Mouse (Mus musculus): ENCODE measurements around the gene Gm20388. TPM values are rescaled to one million over a fixed set of nuclear protein-coding genes. Genes with fewer than 3 reads are reported as not detected.

The Gm20388 gene
- polyA plus RNA-seq, 1 experiment: 28.1 TPM

GRCm38 (mm10) chr8:120551677-120551980, 641.0 kb downstream of the Gm20388 start:
- Histone ChIP-seq H3K4me3 (ENCODE audit: low read depth, low read length) (no peak overlapping the region), H3K4me1 (ENCODE audit: control insufficient read depth, insufficient read depth, low read length) (peaks cover 3% of the 10 kb centered on the region), H3K9me3 (replicated peaks; ENCODE audit: control insufficient read depth, insufficient read depth, low read length, poor library complexity, severe bottlenecking) (no peaks in the 10 kb centered on the region), H3K36me3 (ENCODE audit: control insufficient read depth, insufficient read depth, low read length, poor library complexity, severe bottlenecking) (peaks cover 24% of the 10 kb centered on the region), H3K9ac (ENCODE audit: low read depth, poor library complexity, severe bottlenecking) (no peak overlapping the region), H3K27ac (ENCODE audit: insufficient read depth, low read length) (no peak overlapping the region), H3K27me3 (ENCODE audit: control insufficient read depth, insufficient read depth, low read length, poor library complexity, severe bottlenecking) (no peaks in the 10 kb centered on the region)
- no peak for TF ChIP-seq CTCF (IDR thresholded peaks at IDR 0.05; ENCODE audit: low read depth, low read length)
- no peak for TF ChIP-seq EP300 (IDR thresholded peaks at IDR 0.05; ENCODE audit: insufficient read depth, low read depth, low read length)
- TF ChIP-seq POLR2A (IDR thresholded peaks at IDR 0.05; ENCODE audit: insufficient read depth, low read length): no peak

- no peaks in the 10 kb centered on the region for H3K27me3 ChIP-seq (ENCODE audit: control insufficient read depth, insufficient read depth, low read length, poor library complexity, severe bottlenecking)
- H3K4me1 ChIP-seq (ENCODE audit: control insufficient read depth, insufficient read depth, low read length): peaks cover 5% of the 10 kb centered on the region
- no peak overlapping the region for H3K27ac ChIP-seq (ENCODE audit: insufficient read depth, low read length)
Observed at GRCm38 (mm10) chr8:120552509-120552908, 641.9 kb downstream of the Gm20388 start.

GRCm38 (mm10) chr8:120553441-120554123, 642.9 kb downstream of the Gm20388 start:
- peaks cover 27% of the 10 kb centered on the region for H3K36me3 ChIP-seq (ENCODE audit: control insufficient read depth, insufficient read depth, low read length, poor library complexity, severe bottlenecking)
- H3K4me3 ChIP-seq (ENCODE audit: low read depth, low read length): no peak overlapping the region
- H3K27ac ChIP-seq (ENCODE audit: insufficient read depth, low read length): no peak overlapping the region
- H3K9ac ChIP-seq (ENCODE audit: low read depth, poor library complexity, severe bottlenecking): no peak overlapping the region
- TF ChIP-seq EP300 (IDR thresholded peaks at IDR 0.05; ENCODE audit: insufficient read depth, low read depth, low read length) (no peak), POLR2A (IDR thresholded peaks at IDR 0.05; ENCODE audit: insufficient read depth, low read length) (no peak), CTCF (IDR thresholded peaks at IDR 0.05; ENCODE audit: low read depth, low read length) (no peak)
- no peaks in the 10 kb centered on the region for H3K27me3 ChIP-seq (ENCODE audit: control insufficient read depth, insufficient read depth, low read length, poor library complexity, severe bottlenecking)
- H3K9me3 ChIP-seq (replicated peaks; ENCODE audit: control insufficient read depth, insufficient read depth, low read length, poor library complexity, severe bottlenecking): no peaks in the 10 kb centered on the region
- H3K4me1 ChIP-seq (ENCODE audit: control insufficient read depth, insufficient read depth, low read length): peaks cover 5% of the 10 kb centered on the region

More at GRCm38 (mm10) chr8:120552509-120552908, 641.9 kb downstream of the Gm20388 start:
- TF ChIP-seq EP300 (IDR thresholded peaks at IDR 0.05; ENCODE audit: insufficient read depth, low read depth, low read length) (no peak), CTCF (IDR thresholded peaks at IDR 0.05; ENCODE audit: low read depth, low read length) (no peak), POLR2A (IDR thresholded peaks at IDR 0.05; ENCODE audit: insufficient read depth, low read length) (no peak)
- Histone ChIP-seq H3K9ac (ENCODE audit: low read depth, poor library complexity, severe bottlenecking) (no peak overlapping the region), H3K9me3 (replicated peaks; ENCODE audit: control insufficient read depth, insufficient read depth, low read length, poor library complexity, severe bottlenecking) (no peaks in the 10 kb centered on the region), H3K4me3 (ENCODE audit: low read depth, low read length) (no peak overlapping the region), H3K36me3 (ENCODE audit: control insufficient read depth, insufficient read depth, low read length, poor library complexity, severe bottlenecking) (peaks cover 24% of the 10 kb centered on the region)

GRCm38 (mm10) chr8:120554466-120555039, 643.9 kb downstream of the Gm20388 start:
- Histone ChIP-seq H3K9ac (ENCODE audit: low read depth, poor library complexity, severe bottlenecking) (no peak overlapping the region), H3K4me1 (ENCODE audit: control insufficient read depth, insufficient read depth, low read length) (peaks cover 3% of the 10 kb centered on the region), H3K4me3 (ENCODE audit: low read depth, low read length) (no peak overlapping the region), H3K27me3 (ENCODE audit: control insufficient read depth, insufficient read depth, low read length, poor library complexity, severe bottlenecking) (no peaks in the 10 kb centered on the region), H3K9me3 (replicated peaks; ENCODE audit: control insufficient read depth, insufficient read depth, low read length, poor library complexity, severe bottlenecking) (no peaks in the 10 kb centered on the region), H3K27ac (ENCODE audit: insufficient read depth, low read length) (no peak overlapping the region), H3K36me3 (ENCODE audit: control insufficient read depth, insufficient read depth, low read length, poor library complexity, severe bottlenecking) (peaks cover 35% of the 10 kb centered on the region)
- TF ChIP-seq POLR2A (IDR thresholded peaks at IDR 0.05; ENCODE audit: insufficient read depth, low read length): no peak
- no peak for TF ChIP-seq CTCF (IDR thresholded peaks at IDR 0.05; ENCODE audit: low read depth, low read length)
- TF ChIP-seq EP300 (IDR thresholded peaks at IDR 0.05; ENCODE audit: insufficient read depth, low read depth, low read length): no peak

GRCm38 (mm10) chr8:120556198-120556892, 645.7 kb downstream of the Gm20388 start:
- H3K27ac ChIP-seq (ENCODE audit: insufficient read depth, low read length): no peak overlapping the region
- peaks cover 7% of the 10 kb centered on the region for H3K4me1 ChIP-seq (ENCODE audit: control insufficient read depth, insufficient read depth, low read length)
- H3K27me3 ChIP-seq (ENCODE audit: control insufficient read depth, insufficient read depth, low read length, poor library complexity, severe bottlenecking): no peaks in the 10 kb centered on the region
- H3K9ac ChIP-seq (ENCODE audit: low read depth, poor library complexity, severe bottlenecking): no peak overlapping the region
- no peak overlapping the region for H3K4me3 ChIP-seq (ENCODE audit: low read depth, low read length)
- H3K36me3 ChIP-seq (ENCODE audit: control insufficient read depth, insufficient read depth, low read length, poor library complexity, severe bottlenecking): peaks cover 35% of the 10 kb centered on the region
- TF ChIP-seq EP300 (IDR thresholded peaks at IDR 0.05; ENCODE audit: insufficient read depth, low read depth, low read length) (no peak), CTCF (IDR thresholded peaks at IDR 0.05; ENCODE audit: low read depth, low read length) (no peak), POLR2A (IDR thresholded peaks at IDR 0.05; ENCODE audit: insufficient read depth, low read length) (no peak)
- H3K9me3 ChIP-seq (replicated peaks; ENCODE audit: control insufficient read depth, insufficient read depth, low read length, poor library complexity, severe bottlenecking): no peaks in the 10 kb centered on the region

Measured in ES-Bruce4 (cell line).